Mouse (Mus musculus): ENCODE results near the gene Cblb. TPM values are rescaled to one million over a fixed set of nuclear protein-coding genes. Genes with fewer than 3 reads are reported as not detected.

The Cblb gene
- total RNA-seq, 1 experiment from 2014 or later, result 7.1 TPM

- ATAC-seq (replicated peaks in 1 of 2; ENCODE audit: insufficient read depth in 1 of 2, low FRiP score in 2 of 2, low TSS enrichment in 1 of 2, low read depth in 1 of 2, poor library complexity in 2 of 2, severe bottlenecking in 2 of 2), result no peak
These were observed 169.1 kb downstream of the Cblb start for GRCm38 (mm10) chr16:52200107-52200506.

GRCm38 (mm10) chr16:52210844-52211606, 180.0 kb downstream of the Cblb start:
- ATAC-seq (replicated peaks in 1 of 2; ENCODE audit: insufficient read depth in 1 of 2, low FRiP score in 2 of 2, low TSS enrichment in 1 of 2, low read depth in 1 of 2, poor library complexity in 2 of 2, severe bottlenecking in 2 of 2), result no peak

GRCm38 (mm10) chr16:52219069-52219468, 188.0 kb downstream of the Cblb start:
- peak; percentile 56 to 80; a peak in 2 of 4 replicates for ATAC-seq (replicated peaks in 1 of 2; ENCODE audit: insufficient read depth in 1 of 2, low FRiP score in 2 of 2, low TSS enrichment in 1 of 2, low read depth in 1 of 2, poor library complexity in 2 of 2, severe bottlenecking in 2 of 2)

GRCm38 (mm10) chr16:52222896-52223295, 191.9 kb downstream of the Cblb start:
- no peak for ATAC-seq (replicated peaks in 1 of 2; ENCODE audit: insufficient read depth in 1 of 2, low FRiP score in 2 of 2, low TSS enrichment in 1 of 2, low read depth in 1 of 2, poor library complexity in 2 of 2, severe bottlenecking in 2 of 2)

- ATAC-seq (replicated peaks in 1 of 2; ENCODE audit: insufficient read depth in 1 of 2, low FRiP score in 2 of 2, low TSS enrichment in 1 of 2, low read depth in 1 of 2, poor library complexity in 2 of 2, severe bottlenecking in 2 of 2), result no peak
These were observed 198.4 kb downstream of the Cblb start for GRCm38 (mm10) chr16:52229446-52229845.

GRCm38 (mm10) chr16:52229930-52230329, 198.9 kb downstream of the Cblb start:
- ATAC-seq (replicated peaks in 1 of 2; ENCODE audit: insufficient read depth in 1 of 2, low FRiP score in 2 of 2, low TSS enrichment in 1 of 2, low read depth in 1 of 2, poor library complexity in 2 of 2, severe bottlenecking in 2 of 2), result 0 out of 4 replicates have a peak, but pooled peaks of 1 of the 2 experiments have one; percentile 12

- ATAC-seq (replicated peaks in 1 of 2; ENCODE audit: insufficient read depth in 1 of 2, low FRiP score in 2 of 2, low TSS enrichment in 1 of 2, low read depth in 1 of 2, poor library complexity in 2 of 2, severe bottlenecking in 2 of 2), result no peak
These were observed 211.1 kb downstream of the Cblb start for GRCm38 (mm10) chr16:52242144-52242543.

- no peak for ATAC-seq (replicated peaks in 1 of 2; ENCODE audit: insufficient read depth in 1 of 2, low FRiP score in 2 of 2, low TSS enrichment in 1 of 2, low read depth in 1 of 2, poor library complexity in 2 of 2, severe bottlenecking in 2 of 2)
These were observed 212.5 kb downstream of the Cblb start for GRCm38 (mm10) chr16:52243421-52243973.

GRCm38 (mm10) chr16:52250196-52250595, 219.2 kb downstream of the Cblb start:
- no peak for ATAC-seq (replicated peaks in 1 of 2; ENCODE audit: insufficient read depth in 1 of 2, low FRiP score in 2 of 2, low TSS enrichment in 1 of 2, low read depth in 1 of 2, poor library complexity in 2 of 2, severe bottlenecking in 2 of 2)

- ATAC-seq (replicated peaks in 1 of 2; ENCODE audit: insufficient read depth in 1 of 2, low FRiP score in 2 of 2, low TSS enrichment in 1 of 2, low read depth in 1 of 2, poor library complexity in 2 of 2, severe bottlenecking in 2 of 2), result no peak
These were observed 219.9 kb downstream of the Cblb start for GRCm38 (mm10) chr16:52250935-52251334.

Data from hematopoietic stem cell, adult 5-6 weeks (primary cell).